In the genomic region with DNA sequence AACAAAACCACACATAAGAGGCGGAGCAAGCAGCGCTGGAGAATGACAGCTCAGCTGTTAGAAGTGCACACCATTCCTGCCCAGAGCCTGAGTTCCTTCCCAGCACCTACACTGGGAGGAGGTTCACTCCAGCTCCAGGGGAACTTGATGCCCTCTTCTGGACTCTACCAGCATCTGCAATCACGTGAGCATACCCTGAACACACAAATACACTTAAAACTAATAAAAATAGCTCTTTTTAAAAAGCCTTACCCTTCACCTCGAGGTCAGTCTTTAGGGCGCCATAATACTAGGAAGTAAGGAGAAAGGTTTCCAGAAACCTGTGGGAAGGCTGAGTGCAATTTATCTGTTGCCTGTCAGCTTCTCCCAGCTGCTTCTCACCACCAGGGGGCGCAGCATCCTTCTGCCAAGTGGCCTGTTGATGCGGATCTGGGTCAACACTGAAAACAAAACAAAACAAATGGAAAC, we compare ENCODE assay signal across 8 mouse cellular contexts. TPM values are rescaled to one million over a fixed set of nuclear protein-coding genes. Genes with fewer than 3 reads are reported as not detected.
DNase-seq lines count a peak whose midpoint lies in the region; ATAC-seq lines count a peak whose summit lies in the region.

No protein-coding gene starts in this region.

- peaks cover 5% of the 10 kb centered on the region for H3K36me3 ChIP-seq in hindbrain, embryonic 14.5 days (replicated peaks; ENCODE audit: control insufficient read depth, insufficient read depth)
- peaks cover 2% of the 10 kb centered on the region; the same call in 1 of the 2 replicates for H3K36me3 ChIP-seq in hindbrain, embryonic 16.5 days (ENCODE audit: control insufficient read depth, insufficient read depth, low read length)
- peaks cover 4% of the 10 kb centered on the region for H3K36me3 ChIP-seq in embryonic facial prominence, embryonic 10.5 days (replicated peaks)

- peak; percentile 85 for DNase-seq in hindbrain, embryonic 14.5 days (ENCODE audit: low spot score)
- peak; percentile 95 for DNase-seq in adrenal gland, postnatal 10 days
- DNase-seq in embryonic facial prominence, embryonic 10.5 days (ENCODE audit: low spot score) = peak; percentile 86
- DNase-seq in left cerebral cortex, postnatal 36 days (ENCODE audit: low spot score in 2 of 2) = peak; percentile 58 to 67
- peak; percentile 91 for DNase-seq in naive thymus-derived CD4-positive, alpha-beta T cell, adult 2 months (ENCODE audit: low read depth)
- DNase-seq in telencephalon, adult 2 months (ENCODE audit: low read depth, low spot score) = peak; percentile 43

- intact Hi-C loops in left cerebral cortex, postnatal 36 days (cut with DNase I) = loop anchor here (5.0 kb wide), 1 partner anchor 71 kb away; no protein-coding TSS in a partner anchor

- H3K9me3 ChIP-seq in hindbrain, embryonic 14.5 days (ENCODE audit: control insufficient read depth, low read length) = no peaks in the 10 kb centered on the region
- no peaks in the 10 kb centered on the region for H3K9me3 ChIP-seq in hindbrain, embryonic 16.5 days (ENCODE audit: control insufficient read depth, low read length)
- no peaks in the 10 kb centered on the region for H3K9me3 ChIP-seq in embryonic facial prominence, embryonic 10.5 days

- 13% methylated on average over 7 of the region's 7 CpGs for WGBS in hindbrain, embryonic 14.5 days
- WGBS in hindbrain, embryonic 16.5 days = 16% methylated on average over 7 of the region's 7 CpGs
- 13% methylated on average over 7 of the region's 7 CpGs for WGBS in embryonic facial prominence, embryonic 10.5 days

- peaks cover 2% of the 10 kb centered on the region for H3K4me1 ChIP-seq in hindbrain, embryonic 14.5 days (replicated peaks; ENCODE audit: control insufficient read depth, insufficient read depth, low read length)
- H3K4me1 ChIP-seq in hindbrain, embryonic 16.5 days (ENCODE audit: control insufficient read depth, insufficient read depth, low read depth, low read length) = peaks cover 2% of the 10 kb centered on the region
- peaks cover 4% of the 10 kb centered on the region for H3K4me1 ChIP-seq in embryonic facial prominence, embryonic 10.5 days

- no peak overlapping the region for H3K4me3 ChIP-seq in hindbrain, embryonic 14.5 days (replicated peaks; ENCODE audit: low read length)
- H3K4me3 ChIP-seq in hindbrain, embryonic 16.5 days (ENCODE audit: low read length) = no peak overlapping the region
- no peak overlapping the region for H3K4me3 ChIP-seq in embryonic facial prominence, embryonic 10.5 days

- no peak overlapping the region for H3K27ac ChIP-seq in hindbrain, embryonic 14.5 days
- no peak overlapping the region for H3K27ac ChIP-seq in hindbrain, embryonic 16.5 days (ENCODE audit: low read depth, low read length)
- no peak overlapping the region for H3K27ac ChIP-seq in embryonic facial prominence, embryonic 10.5 days (replicated peaks)

- H3K9ac ChIP-seq in hindbrain, embryonic 14.5 days = no peak overlapping the region
- no peak overlapping the region for H3K9ac ChIP-seq in hindbrain, embryonic 16.5 days (ENCODE audit: low read depth, low read length)

- H3K27me3 ChIP-seq in hindbrain, embryonic 14.5 days (ENCODE audit: control insufficient read depth, insufficient read depth, low read length) = no peaks in the 10 kb centered on the region
- H3K27me3 ChIP-seq in hindbrain, embryonic 16.5 days (replicated peaks; ENCODE audit: control insufficient read depth, insufficient read depth, low read length) = no peaks in the 10 kb centered on the region
- H3K27me3 ChIP-seq in embryonic facial prominence, embryonic 10.5 days (replicated peaks; ENCODE audit: low read depth, poor library complexity, severe bottlenecking) = no peaks in the 10 kb centered on the region

- no peak overlapping the region for H3K4me2 ChIP-seq in hindbrain, embryonic 14.5 days (replicated peaks)
- no peak overlapping the region for H3K4me2 ChIP-seq in hindbrain, embryonic 16.5 days (ENCODE audit: low read length)

- ATAC-seq in hindbrain, embryonic 14.5 days (ENCODE audit: low FRiP score) = no peak
- no peak for ATAC-seq in hindbrain, embryonic 16.5 days
- ATAC-seq in hematopoietic stem cell, adult 5-6 weeks (replicated peaks in 1 of 2; ENCODE audit: insufficient read depth in 1 of 2, low FRiP score in 2 of 2, low TSS enrichment in 1 of 2, low read depth in 1 of 2, poor library complexity in 2 of 2, severe bottlenecking in 2 of 2) = peak; percentile 55; a peak in 3 of 4 replicates

RNA-seq across cellular contexts. Expression of a gene that starts 3.9 kb away (rescaled TPM):
- polyA plus RNA-seq in hindbrain, embryonic 14.5 days (2014; fragmentation: Nextera tagmentation; extraction: Ambion mirVana) = 163 and 176 TPM in 2 replicates
- polyA plus RNA-seq in hindbrain, embryonic 16.5 days (2015; fragmentation: Nextera tagmentation; extraction: Ambion mirVana) = 155 and 168 TPM in 2 replicates
- total RNA-seq in adrenal gland, postnatal 10 days (2021) = 100 to 1,000 TPM; 103 to 118 TPM
- polyA plus RNA-seq in embryonic facial prominence, embryonic 10.5 days (2016; fragmentation: Nextera tagmentation; extraction: Ambion mirVana) = 126 and 127 TPM in 2 replicates
- 82.7 and 112 TPM in 2 replicates for total RNA-seq in hematopoietic stem cell, adult 5-6 weeks (2017)
- 100 to 1,000 TPM; 148 to 149 TPM for total RNA-seq in left cerebral cortex, postnatal 36 days (2021)

RNA-seq across cellular contexts. Expression of a gene that starts 33.1 kb away (rescaled TPM):
- polyA plus RNA-seq in hindbrain, embryonic 14.5 days (2014; fragmentation: Nextera tagmentation; extraction: Ambion mirVana) = 34.2 and 38.6 TPM in 2 replicates
- polyA plus RNA-seq in hindbrain, embryonic 16.5 days (2015; fragmentation: Nextera tagmentation; extraction: Ambion mirVana) = 42.4 and 45.5 TPM in 2 replicates
- 10 to 100 TPM; 32.0 to 39.6 TPM for total RNA-seq in adrenal gland, postnatal 10 days (2021)
- 27.0 and 28.6 TPM in 2 replicates for polyA plus RNA-seq in embryonic facial prominence, embryonic 10.5 days (2016; fragmentation: Nextera tagmentation; extraction: Ambion mirVana)
- 44.5 and 48.5 TPM in 2 replicates for total RNA-seq in hematopoietic stem cell, adult 5-6 weeks (2017)
- 10 to 100 TPM; 19.1 to 19.7 TPM for total RNA-seq in left cerebral cortex, postnatal 36 days (2021)

RNA-seq across cellular contexts. Expression of a gene that starts 39.5 kb away (rescaled TPM):
- polyA plus RNA-seq in hindbrain, embryonic 14.5 days (2014; fragmentation: Nextera tagmentation; extraction: Ambion mirVana) = not detected in 2 replicates
- polyA plus RNA-seq in hindbrain, embryonic 16.5 days (2015; fragmentation: Nextera tagmentation; extraction: Ambion mirVana) = not detected in 2 replicates
- total RNA-seq in adrenal gland, postnatal 10 days (2021) = not detected
- not detected in 2 replicates for polyA plus RNA-seq in embryonic facial prominence, embryonic 10.5 days (2016; fragmentation: Nextera tagmentation; extraction: Ambion mirVana)
- not detected in 2 replicates for total RNA-seq in hematopoietic stem cell, adult 5-6 weeks (2017)
- total RNA-seq in left cerebral cortex, postnatal 36 days (2021) = not detected

RNA-seq across cellular contexts. Expression of a gene that starts 54.8 kb away (rescaled TPM):
- polyA plus RNA-seq in hindbrain, embryonic 14.5 days (2014; fragmentation: Nextera tagmentation; extraction: Ambion mirVana) = 3.0 and 3.6 TPM in 2 replicates
- 2.3 and 3.7 TPM in 2 replicates for polyA plus RNA-seq in hindbrain, embryonic 16.5 days (2015; fragmentation: Nextera tagmentation; extraction: Ambion mirVana)
- total RNA-seq in adrenal gland, postnatal 10 days (2021) = 10 to 100 TPM; 20.6 to 34.4 TPM
- 1.0 and 1.8 TPM in 2 replicates for polyA plus RNA-seq in embryonic facial prominence, embryonic 10.5 days (2016; fragmentation: Nextera tagmentation; extraction: Ambion mirVana)
- 71.9 and 78.0 TPM in 2 replicates for total RNA-seq in hematopoietic stem cell, adult 5-6 weeks (2017)
- under 1 TPM; 0.82 to 0.86 TPM for total RNA-seq in left cerebral cortex, postnatal 36 days (2021)

Comparison
In these comparisons a context has a peak if more than half of its experiments do, and no peak if none do; other contexts are left out.
1. ATAC-seq: peak in hematopoietic stem cell, adult 5-6 weeks (2 of 2); none in hindbrain, embryonic 14.5 days (single experiment) and hindbrain, embryonic 16.5 days (single experiment).
2. DNase-seq: peak in every context shown above with its lines; median percentile 95 in adrenal gland, postnatal 10 days; 91 in naive thymus-derived CD4-positive, alpha-beta T cell, adult 2 months; 86 in embryonic facial prominence, embryonic 10.5 days; 85 in hindbrain, embryonic 14.5 days; 62 in left cerebral cortex, postnatal 36 days; 43 in telencephalon, adult 2 months.